Mouse (Mus musculus) hematopoietic multipotent progenitor cell, adult 10-12 weeks (in vitro differentiated cells): Measurements from ENCODE around the gene Cchcr1. TPM values are rescaled to one million over a fixed set of nuclear protein-coding genes. Genes with fewer than 3 reads are reported as not detected.

Experiments
- polyA plus RNA-seq: library from polyadenylated mRNA; stranded (reverse); fragments of >175 nt; gene quantifications from 2 replicates; pipeline ENCODE4 v1.2.3, GENCODE M21; 2012; ENCODE audit warnings: low replicate concordance

Cchcr1 gene
- 6.7 and 8.3 TPM in 2 replicates for polyA plus RNA-seq

DNA sequence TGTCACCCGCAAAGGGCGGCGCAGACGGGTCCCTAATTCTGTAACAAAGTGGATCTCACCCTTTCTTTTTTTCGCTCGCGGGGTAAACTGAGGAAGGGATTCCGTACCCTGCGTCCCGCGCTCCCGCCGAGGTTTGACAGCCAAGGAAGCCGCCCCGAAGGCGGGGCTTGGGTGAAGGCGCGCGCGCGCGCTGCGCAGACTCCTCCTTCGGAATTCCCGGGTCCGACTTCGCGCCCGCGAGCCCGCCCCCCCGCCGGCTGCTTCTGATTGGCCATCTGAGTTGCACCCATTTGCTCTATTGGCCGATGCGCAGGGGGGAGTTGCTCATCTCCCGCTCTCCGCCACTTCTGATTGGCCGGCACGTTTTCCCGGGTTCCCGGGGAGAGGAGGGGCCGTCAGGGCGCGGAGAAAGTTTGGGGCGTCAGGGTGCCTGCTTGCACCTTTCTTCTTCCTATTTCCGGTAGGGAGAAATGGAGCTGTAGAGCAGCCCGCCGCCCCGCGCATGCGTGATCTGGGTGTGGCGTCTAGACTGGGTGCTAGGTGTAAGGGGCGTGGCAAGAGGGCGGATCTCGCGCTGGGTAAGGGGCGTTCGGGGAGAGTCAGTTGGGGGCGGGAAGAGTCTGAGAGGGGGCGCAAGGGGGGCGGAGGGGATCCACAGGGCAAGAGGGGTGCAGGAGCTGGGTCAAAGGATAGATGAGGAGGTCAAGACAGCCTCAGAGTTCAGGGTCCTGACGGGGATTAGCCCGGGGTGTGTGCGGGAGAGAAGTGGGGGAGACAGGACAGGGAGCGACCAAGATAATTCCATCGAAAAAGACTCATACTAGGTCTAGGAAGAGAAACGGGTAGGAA is at the start of gene Cchcr1, which contains the start of gene Tcf19:
Gene Cchcr1, plus strand, starts transcription at position 449 of the 849 bp plus-strand sequence.
Gene Tcf19, minus strand, starts transcription at position 173 of the 849 bp plus-strand sequence.

DNA sequence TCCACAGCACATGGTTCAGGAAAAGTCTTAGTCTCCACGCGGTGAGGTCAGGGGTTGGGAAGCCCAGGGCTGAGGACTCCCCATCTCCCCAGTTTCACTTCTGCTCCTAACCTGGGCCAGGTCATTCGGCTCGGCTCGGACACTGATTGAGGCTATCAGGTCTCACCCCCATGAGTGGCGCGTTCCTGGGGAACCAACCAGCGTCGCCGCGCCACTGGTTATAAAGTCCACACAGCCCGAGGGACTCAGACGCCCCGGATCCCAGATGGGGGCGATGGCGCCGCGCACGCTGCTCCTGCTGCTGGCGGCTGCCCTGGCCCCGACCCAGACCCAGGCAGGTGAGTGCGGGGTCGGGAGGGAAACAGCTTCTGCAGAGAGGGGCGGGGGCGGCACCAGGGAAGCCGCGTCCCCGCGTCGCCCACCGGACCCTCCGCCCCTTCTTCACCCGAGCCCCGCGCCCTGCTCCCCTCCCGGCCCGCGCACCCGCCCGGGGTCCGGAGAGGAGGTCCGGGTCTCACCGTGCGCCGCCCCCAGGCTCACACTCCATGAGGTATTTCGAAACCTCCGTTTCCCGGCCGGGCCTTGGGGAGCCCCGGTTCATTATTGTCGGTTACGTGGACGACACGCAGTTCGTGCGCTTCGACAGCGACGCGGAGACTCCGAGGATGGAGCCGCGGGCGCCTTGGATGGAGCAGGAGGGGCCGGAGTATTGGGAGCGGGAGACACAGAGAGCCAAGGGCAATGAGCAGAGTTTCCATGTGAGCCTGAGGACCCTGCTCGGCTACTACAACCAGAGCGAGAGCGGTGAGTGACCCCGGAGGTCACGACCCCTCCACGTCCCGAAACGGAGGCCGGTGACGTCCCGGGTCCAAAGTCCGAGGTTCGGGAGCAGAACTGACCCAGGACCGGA is 46.8 kb upstream of the Cchcr1 start, which contains the start of gene H2-Q10:
Gene H2-Q10, plus strand, starts transcription at position 248 of the 910 bp plus-strand sequence.

DNA sequence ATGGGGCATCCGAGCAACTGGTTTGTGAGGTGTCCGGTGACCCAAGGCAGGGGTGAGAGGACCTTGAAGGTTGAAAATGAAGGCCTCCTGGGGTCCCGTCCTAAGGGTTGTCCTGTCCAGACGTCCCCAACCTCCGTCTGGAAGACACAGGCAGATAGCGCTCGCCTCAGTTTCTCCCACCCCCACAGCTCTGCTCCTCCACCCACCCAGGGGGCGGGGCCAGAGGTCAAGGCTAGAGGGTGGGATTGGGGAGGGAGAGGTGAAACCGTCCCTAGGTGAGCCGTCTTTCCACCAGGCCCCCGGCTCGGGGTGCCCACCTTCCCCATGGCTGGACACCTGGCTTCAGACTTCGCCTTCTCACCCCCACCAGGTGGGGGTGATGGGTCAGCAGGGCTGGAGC is 11.1 kb upstream of the Cchcr1 start, which contains the start of gene Pou5f1:
Gene Pou5f1, plus strand, starts transcription at position 243 of the 400 bp plus-strand sequence.

DNA sequence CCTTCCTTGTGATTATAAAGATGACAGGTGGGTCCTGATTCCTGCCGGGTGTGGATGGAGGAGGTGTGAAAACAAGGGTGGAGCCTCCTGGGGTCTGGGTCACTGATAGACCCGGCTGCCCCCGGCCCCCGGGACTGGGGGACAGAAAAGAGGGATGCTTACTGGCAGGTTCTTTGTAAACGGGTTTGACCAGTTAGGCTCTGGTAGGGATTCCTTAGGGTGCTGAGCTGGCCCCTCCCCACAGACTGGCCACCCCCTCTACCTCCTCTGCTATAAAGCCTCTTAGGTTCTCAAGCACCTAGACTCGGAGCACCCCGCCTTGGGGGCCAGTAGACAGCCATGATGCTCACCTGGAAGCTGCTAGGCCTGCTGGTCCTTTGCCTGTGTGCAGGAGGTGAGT is 16.0 kb downstream of the Cchcr1 start, which contains the start of gene Psors1c2:
Gene Psors1c2, plus strand, starts transcription at position 301 of the 400 bp plus-strand sequence.

DNA sequence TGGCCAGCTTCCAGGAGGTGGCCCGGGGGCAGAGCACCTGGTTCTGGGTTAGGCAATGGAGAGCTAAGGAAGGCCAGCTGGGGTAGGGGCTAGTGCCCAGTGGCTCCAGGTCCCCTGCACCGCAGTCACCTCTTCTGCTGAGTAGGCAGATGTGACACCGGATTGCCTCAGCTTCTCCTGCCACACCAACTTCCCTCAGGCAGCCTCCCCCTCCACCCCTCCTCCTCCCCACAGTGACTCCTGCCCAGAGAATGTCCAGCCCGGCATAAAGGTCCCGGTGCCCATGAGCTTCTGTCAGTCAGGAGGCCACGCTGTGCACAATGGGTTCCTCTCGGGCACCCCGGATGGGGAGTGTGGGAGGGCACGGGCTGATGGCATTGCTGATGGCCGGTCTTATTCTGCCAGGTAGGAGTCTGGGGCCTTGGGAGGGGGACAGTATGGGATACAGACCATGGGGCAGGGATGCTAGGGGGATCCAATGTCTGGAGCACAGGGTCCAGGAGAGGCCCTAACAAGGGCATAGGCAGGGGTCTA is 35.0 kb downstream of the Cchcr1 start, which contains the start of gene Cdsn:
Gene Cdsn, plus strand, starts transcription at position 248 of the 534 bp plus-strand sequence.

DNA sequence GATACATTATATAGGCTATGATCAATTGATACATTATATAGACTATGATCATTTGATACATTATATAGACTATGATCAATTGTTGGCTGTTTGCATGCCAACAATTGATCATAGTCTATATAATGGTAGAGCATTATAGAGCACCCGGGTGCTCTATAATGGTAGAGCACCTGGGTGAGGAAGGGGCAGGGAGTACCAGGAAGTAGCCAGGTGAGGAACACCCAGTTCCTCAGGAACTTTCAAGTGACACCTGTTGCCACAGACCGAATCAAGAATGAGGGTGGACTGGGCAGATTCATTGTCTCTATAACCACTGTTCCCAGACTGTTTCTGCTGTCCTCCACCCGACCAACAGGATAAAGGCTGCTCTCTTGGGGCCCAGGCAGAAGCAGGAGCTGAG is 50.2 kb downstream of the Cchcr1 start, which contains the start of gene 2300002M23Rik:
Gene 2300002M23Rik, plus strand, starts transcription at position 301 of the 400 bp plus-strand sequence.

Other genes with a start within 250 kb of the Cchcr1 start
- gene H2-Q1, start 196.7 kb upstream of the Cchcr1 start, polyA plus RNA-seq, result 21.1 and 21.9 TPM in 2 replicates
- gene H2-Q2, start 174.9 kb upstream of the Cchcr1 start, polyA plus RNA-seq, result 3.7 and 12.2 TPM in 2 replicates
- gene H2-Q4, start 137.5 kb upstream of the Cchcr1 start, polyA plus RNA-seq, result 331 and 730 TPM in 2 replicates
- 245 and 559 TPM in 2 replicates for gene H2-Q6, start 92.2 kb upstream of the Cchcr1 start, polyA plus RNA-seq
- gene H2-Q7, start 77.9 kb upstream of the Cchcr1 start, polyA plus RNA-seq, result 90.4 and 146 TPM in 2 replicates
- 8.2 and 27.0 TPM in 2 replicates for gene H2-Q10, start 47.0 kb upstream of the Cchcr1 start, polyA plus RNA-seq
- not detected in 2 replicates for gene Pou5f1, start 11.1 kb upstream of the Cchcr1 start, polyA plus RNA-seq
- 21.6 and 39.6 TPM in 2 replicates for gene Tcf19, start 276 bp upstream of the Cchcr1 start, polyA plus RNA-seq
- gene Psors1c2, start 16.1 kb downstream of the Cchcr1 start, polyA plus RNA-seq, result not detected in 2 replicates
- gene Cdsn, start 35.0 kb downstream of the Cchcr1 start, polyA plus RNA-seq, result 0.04 and 0.15 TPM in 2 replicates
- 0.59 TPM in 1 of 2 replicates, not detected in the other for gene 2300002M23Rik, start 50.4 kb downstream of the Cchcr1 start, polyA plus RNA-seq
- not detected in 2 replicates for gene Sfta2, start 84.4 kb downstream of the Cchcr1 start, polyA plus RNA-seq
- not detected in 2 replicates for gene Gm9573, start 109.5 kb downstream of the Cchcr1 start, polyA plus RNA-seq
- not detected in 2 replicates for gene Mucl3, start 126.6 kb downstream of the Cchcr1 start, polyA plus RNA-seq
- gene Vars2, start 150.5 kb downstream of the Cchcr1 start, polyA plus RNA-seq, result 46.5 and 99.2 TPM in 2 replicates
- 8.3 and 11.4 TPM in 2 replicates for gene Gtf2h4, start 156.6 kb downstream of the Cchcr1 start, polyA plus RNA-seq
- 16.9 and 62.8 TPM in 2 replicates for gene Ddr1, start 187.5 kb downstream of the Cchcr1 start, polyA plus RNA-seq